Mouse (Mus musculus) embryo, embryonic 10.5 days (tissue): Measurements from ENCODE around the gene Wdr89.
A peak's percentile ranks its signal among the peaks of the same experiment; 100 is the strongest.
"Not testable (repeated sequence)": the region's sequence is repeated elsewhere in the genome, so short reads cannot be mapped to it uniquely, and the experiment has no call there.

Experiments used
- DNase-seq: peaks from one replicate; pipeline ENCODE4 v3.0.0-alpha.2; 2015; ENCODE audit warnings: low spot score

The Wdr89 gene

DNA sequence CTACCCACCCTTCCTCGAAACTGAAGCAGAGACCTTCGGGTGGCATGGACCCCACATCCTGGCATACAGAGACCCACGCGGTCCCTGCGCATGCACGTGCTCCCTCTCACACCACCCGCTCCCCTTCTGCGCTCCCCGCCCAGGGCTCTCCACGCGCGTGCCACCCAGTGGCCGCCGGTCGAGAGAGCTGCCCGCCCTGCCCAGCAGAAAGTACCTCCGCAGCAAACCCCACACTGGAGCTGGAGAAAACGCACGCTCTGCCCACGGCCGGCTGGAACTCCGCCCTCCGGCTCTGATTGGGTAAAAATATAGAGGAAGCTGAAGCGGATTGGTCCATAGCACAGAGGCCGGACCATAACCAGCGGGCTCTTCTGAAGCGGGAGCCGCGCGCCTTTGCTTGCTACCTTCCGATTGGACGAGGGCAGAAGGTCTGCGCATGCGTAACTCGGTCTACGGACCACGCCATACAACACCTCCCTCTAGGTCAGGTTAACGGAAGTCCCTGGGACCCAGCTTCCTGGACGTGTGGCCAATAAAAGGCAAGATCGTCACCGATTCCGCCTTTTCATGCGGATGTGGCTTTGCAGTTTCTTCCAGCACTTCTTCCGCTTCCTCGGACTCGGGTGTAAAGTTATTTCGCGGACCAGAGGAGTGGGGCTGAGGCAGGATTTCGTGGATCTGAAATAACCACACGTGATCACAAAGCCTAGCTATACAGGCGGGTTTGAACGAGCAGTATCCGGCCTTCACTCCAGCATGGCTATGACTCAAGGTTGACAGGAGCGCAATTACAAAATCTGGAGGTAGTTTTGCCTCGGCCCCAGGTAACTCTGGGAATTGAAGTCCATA, at the start of gene Wdr89:
Wdr89 (minus strand) TSS at position 280 of the 849 bp plus-strand sequence.
- peak; percentile 100 for DNase-seq

DNA sequence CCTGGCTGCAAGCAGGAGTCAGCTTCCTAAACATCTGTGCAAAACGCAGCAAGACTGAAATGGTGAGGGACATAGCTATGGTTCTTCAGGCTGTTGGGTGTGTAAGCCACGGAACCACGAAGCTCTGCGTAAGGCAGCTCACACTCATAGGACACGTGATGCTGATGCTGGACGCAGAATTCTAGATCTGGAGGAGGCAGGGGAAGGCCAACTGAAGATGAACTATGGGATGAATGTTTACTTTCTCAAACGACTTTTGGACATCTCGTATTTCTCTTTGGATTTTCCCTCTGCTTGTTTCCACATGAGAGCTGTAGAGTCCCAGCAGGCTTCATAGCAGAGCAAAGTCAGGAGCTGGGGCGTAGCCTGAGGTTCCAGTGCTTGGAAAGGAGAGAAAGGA, 44.3 kb upstream of the Wdr89 start:
- DNase-seq: no peak

GRCm38 (mm10) chr12:75712905-75713304, 43.6 kb upstream of the Wdr89 start:
- not testable (repeated sequence) for DNase-seq

- no peak for DNase-seq
Observed at GRCm38 (mm10) chr12:75710596-75711376, 41.4 kb upstream of the Wdr89 start.

DNA sequence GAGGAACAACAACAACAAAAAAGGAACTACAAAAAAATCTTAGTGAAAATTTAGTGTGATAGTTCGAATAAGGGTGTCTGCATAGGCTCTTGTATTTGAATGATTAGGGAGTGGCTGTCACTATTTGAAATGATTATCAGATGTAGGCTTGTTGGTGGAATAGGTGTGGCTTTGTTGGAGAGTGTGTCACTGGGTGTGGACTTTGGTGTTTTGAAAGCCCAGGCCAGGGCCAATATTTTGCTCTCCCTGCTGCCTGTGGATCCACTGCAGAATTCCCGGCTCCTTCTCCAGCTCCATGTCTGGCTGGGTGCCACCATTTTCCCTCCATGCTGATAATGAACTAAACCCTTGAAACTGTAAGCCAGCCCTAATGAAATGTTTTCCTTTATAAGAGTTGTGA, 40.2 kb upstream of the Wdr89 start:
- DNase-seq: no peak

DNA sequence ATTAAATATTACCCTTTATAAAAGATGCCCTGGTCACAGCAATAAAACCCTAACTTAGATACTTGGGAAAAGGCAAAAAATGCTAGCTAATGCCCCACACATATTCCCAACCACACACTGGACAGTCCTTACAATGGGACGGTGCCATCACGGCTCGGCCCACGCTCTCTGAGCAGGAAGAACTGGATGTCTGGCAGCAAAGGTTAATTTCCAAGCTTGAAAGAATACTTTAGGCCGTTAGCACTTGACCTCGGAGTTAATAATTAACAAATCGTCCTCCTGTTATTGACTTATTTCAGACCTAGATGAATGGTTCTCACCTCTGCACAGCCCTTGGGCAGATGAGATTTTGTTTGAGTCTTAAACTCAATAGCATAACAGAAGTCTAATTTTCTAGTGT, 37.3 kb upstream of the Wdr89 start:
- no peak for DNase-seq

GRCm38 (mm10) chr12:75702739-75703122, 33.4 kb upstream of the Wdr89 start:
- no peak for DNase-seq

DNA sequence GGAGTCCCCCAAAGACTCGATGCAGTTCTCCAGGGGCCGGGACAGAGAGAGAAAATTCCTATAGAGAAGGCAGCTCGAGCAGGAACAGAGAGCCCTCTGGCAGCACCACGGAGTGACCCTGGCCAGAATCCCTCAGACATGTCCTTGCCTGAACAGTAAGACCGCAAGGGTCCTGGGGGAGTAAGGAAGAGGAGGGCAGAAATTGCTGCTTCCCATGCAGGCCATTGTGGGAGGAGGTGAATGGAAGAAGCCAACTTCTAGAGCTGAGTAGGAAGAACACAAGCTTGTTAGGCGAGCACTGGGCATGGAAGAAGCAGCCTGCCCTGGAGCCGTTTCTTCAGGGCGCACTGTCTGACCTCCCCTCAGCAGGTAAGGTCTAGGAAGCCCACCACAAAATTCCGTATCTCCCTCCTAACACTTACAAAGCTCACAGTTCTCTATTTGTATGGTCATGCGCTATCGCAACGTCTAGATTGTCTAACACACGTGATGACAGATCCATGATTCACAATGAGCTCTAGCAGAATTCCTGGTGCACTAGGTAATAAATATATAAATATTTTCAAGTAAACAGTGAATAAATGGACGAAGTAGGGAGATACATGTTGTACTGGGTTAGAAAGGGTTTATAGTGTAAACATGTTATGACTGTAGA, 32.9 kb upstream of the Wdr89 start:
- DNase-seq: no peak

GRCm38 (mm10) chr12:75701173-75702083, 32.1 kb upstream of the Wdr89 start:
- DNase-seq: peak; percentile 55

GRCm38 (mm10) chr12:75698692-75699091, 29.4 kb upstream of the Wdr89 start:
- no peak for DNase-seq

GRCm38 (mm10) chr12:75695845-75696244, 26.5 kb upstream of the Wdr89 start:
- not testable (repeated sequence) for DNase-seq

DNA sequence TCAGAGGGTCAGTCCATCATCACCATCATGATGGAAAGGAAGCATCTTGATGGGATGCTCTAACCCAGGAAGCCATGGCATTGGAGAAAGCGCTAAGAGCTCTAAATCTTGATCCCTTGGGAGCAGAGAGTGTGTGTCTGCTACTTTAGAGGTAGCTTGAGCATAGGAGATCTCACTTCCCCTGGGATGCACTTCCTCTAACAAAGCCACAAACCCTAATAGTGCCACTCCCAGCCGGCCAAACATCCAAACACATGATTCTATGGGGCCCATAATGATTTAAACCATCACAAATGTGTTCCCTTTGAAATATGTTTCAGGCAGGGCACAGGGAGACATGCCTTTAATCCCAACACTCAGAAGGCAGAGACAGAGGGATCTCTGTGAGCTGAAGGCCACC, 19.7 kb upstream of the Wdr89 start:
- no peak for DNase-seq

GRCm38 (mm10) chr12:75687314-75687713, 18.0 kb upstream of the Wdr89 start:
- no peak for DNase-seq

- not testable (repeated sequence) for DNase-seq
Observed at GRCm38 (mm10) chr12:75684026-75684425, 14.7 kb upstream of the Wdr89 start.

DNA sequence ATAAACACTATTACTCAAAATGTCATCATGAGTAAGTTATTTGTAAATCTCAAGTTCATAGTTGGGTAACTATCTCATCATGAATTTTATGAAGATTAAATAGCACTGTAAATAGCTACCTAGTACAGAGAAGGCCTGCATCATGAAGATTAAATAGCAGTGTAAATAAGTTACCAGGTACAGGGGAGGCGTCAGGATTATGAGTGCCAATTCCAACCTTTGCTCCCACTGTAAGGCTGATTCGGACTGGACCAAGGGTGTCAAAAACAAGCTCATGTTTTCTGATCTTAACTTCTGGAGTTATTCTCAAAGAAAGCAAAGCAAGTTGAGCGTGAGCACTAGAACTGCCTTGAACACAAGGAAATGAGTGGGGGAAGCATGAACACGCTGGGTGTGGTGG, 14.3 kb upstream of the Wdr89 start:
- no peak for DNase-seq

DNA sequence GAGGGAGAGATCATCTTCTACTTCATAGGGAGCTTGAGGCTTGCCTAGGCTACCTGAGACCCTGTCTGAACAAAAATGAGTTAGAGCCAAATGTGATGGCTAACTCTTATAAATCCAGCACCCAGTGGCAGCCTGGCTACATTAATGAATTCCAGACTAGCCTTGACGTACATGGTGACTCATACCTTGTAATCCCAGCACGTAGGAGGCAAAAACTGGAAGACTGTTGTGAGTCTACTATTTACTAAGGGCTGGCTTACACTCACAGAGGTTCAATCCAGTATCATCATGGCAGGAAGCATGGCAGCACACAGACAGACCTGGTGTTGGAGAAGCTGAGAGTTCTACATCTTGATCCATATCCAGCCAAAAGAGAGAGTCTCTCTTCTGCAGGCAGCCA, 13.5 kb upstream of the Wdr89 start:
- no peak for DNase-seq

DNA sequence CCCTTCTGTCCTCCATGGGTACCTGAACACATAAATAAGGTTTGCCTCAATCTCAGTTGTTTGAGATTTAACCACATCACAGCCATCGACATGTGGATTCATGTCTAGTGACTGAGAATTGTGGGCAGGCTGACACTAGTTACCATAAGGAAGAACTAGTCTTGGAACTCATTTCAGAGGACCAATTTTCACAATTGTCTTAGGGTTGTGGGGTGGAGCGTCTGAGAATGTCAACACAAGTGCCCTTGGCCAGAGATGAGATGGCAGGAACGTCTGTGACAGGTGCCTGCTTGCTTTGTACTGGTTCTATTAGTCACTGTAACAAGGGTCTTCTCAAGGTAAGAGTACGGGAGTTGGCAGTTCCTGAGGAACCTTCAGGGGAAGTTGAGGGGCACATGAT, 11.8 kb upstream of the Wdr89 start:
- DNase-seq: no peak

DNA sequence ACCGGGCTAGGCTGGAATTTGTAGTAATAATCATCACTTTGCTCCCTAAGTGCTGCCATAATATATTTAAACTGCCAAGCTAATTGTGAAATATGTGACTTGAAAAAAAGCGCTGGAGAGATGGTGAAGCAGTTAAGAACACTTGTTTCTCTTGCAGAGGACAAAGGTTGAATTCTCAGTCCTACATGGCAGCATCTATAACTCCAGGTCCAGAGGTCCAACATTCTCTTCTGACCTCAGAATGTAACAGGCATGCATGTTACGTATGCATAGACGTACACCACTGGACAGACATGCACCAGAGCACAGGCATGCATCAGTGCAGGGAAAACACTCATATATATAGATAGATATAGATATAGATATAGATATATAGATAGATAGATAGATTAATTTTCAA, 9.1 kb upstream of the Wdr89 start:
- DNase-seq: no peak

DNA sequence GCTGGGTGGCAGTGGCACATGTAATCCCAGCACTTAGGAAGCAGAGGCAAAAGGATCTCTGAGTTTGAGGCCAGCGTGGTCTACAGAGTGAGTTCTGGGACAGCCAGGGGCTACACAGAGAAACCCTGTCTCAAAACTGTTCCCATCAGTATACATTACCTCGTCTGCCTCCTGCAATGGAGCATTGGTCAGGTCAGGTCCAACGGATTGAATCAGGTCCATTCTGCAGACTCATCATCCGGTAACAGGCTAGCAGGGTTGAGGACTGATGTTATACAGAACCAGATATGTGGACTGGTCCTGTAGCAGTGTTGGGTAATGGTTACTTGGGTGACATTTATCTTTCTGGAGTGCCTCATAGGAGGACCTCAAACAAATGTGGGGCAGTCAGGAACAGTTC, 3.3 kb upstream of the Wdr89 start:
- DNase-seq: no peak

- DNase-seq: no peak
Observed at GRCm38 (mm10) chr12:75671759-75672315, 2.5 kb upstream of the Wdr89 start.

GRCm38 (mm10) chr12:75670611-75671010, 1.3 kb upstream of the Wdr89 start:
- DNase-seq: no peak

- DNase-seq: peak; percentile 42
Observed at GRCm38 (mm10) chr12:75668916-75669257, 450 bp downstream of the Wdr89 start.
